Mouse (Mus musculus): ENCODE results near the gene Gpr179. TPM values are rescaled to one million over a fixed set of nuclear protein-coding genes. Genes with fewer than 3 reads are reported as not detected.
A peak's percentile ranks its signal among the peaks of the same experiment; 100 is the strongest.
"Not testable (repeated sequence)": the region's sequence is repeated elsewhere in the genome, so short reads cannot be mapped to it uniquely, and the experiment has no call there.

Gene Gpr179
- total and polyA plus RNA-seq, 2 experiments from 2014 or later: 0.61 to 1.8 TPM

GRCm38 (mm10) chr11:97361948-97362648, 10.2 kb upstream of the Gpr179 start, which contains the start of gene Socs7:
Gene Socs7 (plus strand): TSS chr11:97362551.
- TF ChIP-seq CTCF (IDR thresholded peaks at IDR 0.05; ENCODE audit: low read depth): no peak
- 2% methylated on average over 31 of the region's 81 CpGs for WGBS
- ATAC-seq: peak; percentile 98
- Histone ChIP-seq H3K4me2 (ENCODE audit: low read depth, low read length) (peak within 1 kb of the TSS; percentile 94), H3K4me3 (ENCODE audit: low read length) (peak within 1 kb of the TSS; percentile 97), H3K27ac (peak within 1 kb of the TSS; percentile 92), H3K27me3 (ENCODE audit: insufficient read depth, low read length) (no peaks in the 10 kb centered on the region), H3K9me3 (ENCODE audit: low read length) (no peaks in the 10 kb centered on the region), H3K9ac (replicated peaks; ENCODE audit: low read length) (peak within 1 kb of the TSS; percentile 98), H3K4me1 (ENCODE audit: insufficient read depth, low read length) (peaks cover 17% of the 10 kb centered on the region), H3K36me3 (ENCODE audit: insufficient read depth, low read length) (no peaks in the 10 kb centered on the region)
- peak; percentile 98 for DNase-seq (ENCODE audit: low spot score)

GRCm38 (mm10) chr11:97357663-97358062, 5.8 kb upstream of the Gpr179 start:
- TF ChIP-seq CTCF (IDR thresholded peaks at IDR 0.05; ENCODE audit: low read depth): peak; percentile 63
- not testable (repeated sequence) for H3K4me2 ChIP-seq (ENCODE audit: low read depth, low read length); H3K4me3 ChIP-seq (ENCODE audit: low read length); H3K9ac ChIP-seq (replicated peaks; ENCODE audit: low read length); H3K4me1 ChIP-seq (ENCODE audit: insufficient read depth, low read length); H3K27me3 ChIP-seq (ENCODE audit: insufficient read depth, low read length); H3K9me3 ChIP-seq (ENCODE audit: low read length); H3K27ac ChIP-seq; H3K36me3 ChIP-seq (ENCODE audit: insufficient read depth, low read length); ATAC-seq
- DNase-seq (ENCODE audit: low spot score): peak; percentile 76
- 15% methylated on average over 4 of the region's 6 CpGs for WGBS

GRCm38 (mm10) chr11:97355247-97355646, 3.4 kb upstream of the Gpr179 start:
- Histone ChIP-seq H3K27me3 (ENCODE audit: insufficient read depth, low read length) (no peaks in the 10 kb centered on the region), H3K4me3 (ENCODE audit: low read length) (no peak overlapping the region), H3K9ac (replicated peaks; ENCODE audit: low read length) (no peak overlapping the region), H3K4me1 (ENCODE audit: insufficient read depth, low read length) (0 out of 2 replicates have a peak, but pooled peaks cover 1% of the 10 kb centered on the region), H3K4me2 (ENCODE audit: low read depth, low read length) (no peak overlapping the region), H3K9me3 (ENCODE audit: low read length) (no peaks in the 10 kb centered on the region), H3K36me3 (ENCODE audit: insufficient read depth, low read length) (no peaks in the 10 kb centered on the region), H3K27ac (no peak overlapping the region)
- no peak for TF ChIP-seq CTCF (IDR thresholded peaks at IDR 0.05; ENCODE audit: low read depth)
- DNase-seq (ENCODE audit: low spot score): no peak
- ATAC-seq: no peak
- 94% methylated on average over 7 of the region's 7 CpGs for WGBS

GRCm38 (mm10) chr11:97354646-97355045, 2.8 kb upstream of the Gpr179 start:
- Histone ChIP-seq H3K4me2 (ENCODE audit: low read depth, low read length) (no peak overlapping the region), H3K9me3 (ENCODE audit: low read length) (no peaks in the 10 kb centered on the region), H3K4me3 (ENCODE audit: low read length) (no peak overlapping the region), H3K27ac (no peak overlapping the region), H3K27me3 (ENCODE audit: insufficient read depth, low read length) (no peaks in the 10 kb centered on the region), H3K9ac (replicated peaks; ENCODE audit: low read length) (no peak overlapping the region), H3K36me3 (ENCODE audit: insufficient read depth, low read length) (no peaks in the 10 kb centered on the region), H3K4me1 (ENCODE audit: insufficient read depth, low read length) (peaks cover 5% of the 10 kb centered on the region; the same call in 1 of the 2 replicates)
- DNase-seq (ENCODE audit: low spot score): no peak
- ATAC-seq: no peak
- no peak for TF ChIP-seq CTCF (IDR thresholded peaks at IDR 0.05; ENCODE audit: low read depth)
- 78% methylated on average over 2 of the region's 2 CpGs for WGBS

GRCm38 (mm10) chr11:97352935-97353597, 1.2 kb upstream of the Gpr179 start:
- Histone ChIP-seq H3K9me3 (ENCODE audit: low read length) (no peaks in the 10 kb centered on the region), H3K4me2 (ENCODE audit: low read depth, low read length) (no peak overlapping the region), H3K9ac (replicated peaks; ENCODE audit: low read length) (no peak overlapping the region), H3K27me3 (ENCODE audit: insufficient read depth, low read length) (no peaks in the 10 kb centered on the region), H3K27ac (no peak overlapping the region), H3K4me3 (ENCODE audit: low read length) (no peak overlapping the region), H3K36me3 (ENCODE audit: insufficient read depth, low read length) (no peaks in the 10 kb centered on the region), H3K4me1 (ENCODE audit: insufficient read depth, low read length) (peaks cover 8% of the 10 kb centered on the region; the same call in 1 of the 2 replicates)
- ATAC-seq (no peak), DNase-seq (ENCODE audit: low spot score) (no peak)
- TF ChIP-seq CTCF (IDR thresholded peaks at IDR 0.05; ENCODE audit: low read depth): no peak
- WGBS: 82% methylated on average over 4 of the region's 4 CpGs

- H3K4me1 ChIP-seq (ENCODE audit: insufficient read depth, low read length): peaks cover 8% of the 10 kb centered on the region; the same call in 1 of the 2 replicates
- H3K9ac ChIP-seq (replicated peaks; ENCODE audit: low read length): no peak overlapping the region
- H3K9me3 ChIP-seq (ENCODE audit: low read length): no peaks in the 10 kb centered on the region
- ATAC-seq: peak; percentile 77
- H3K27ac ChIP-seq: peak overlapping the region; percentile 43
- no peak for TF ChIP-seq CTCF (IDR thresholded peaks at IDR 0.05; ENCODE audit: low read depth)
- peak; percentile 86 for DNase-seq (ENCODE audit: low spot score)
- H3K4me2 ChIP-seq (ENCODE audit: low read depth, low read length): no peak overlapping the region
- no peaks in the 10 kb centered on the region for H3K27me3 ChIP-seq (ENCODE audit: insufficient read depth, low read length)
- 4% methylated on average over 2 of the region's 2 CpGs for WGBS
- no peaks in the 10 kb centered on the region for H3K36me3 ChIP-seq (ENCODE audit: insufficient read depth, low read length)
- H3K4me3 ChIP-seq (ENCODE audit: low read length): no peak overlapping the region
Observed at GRCm38 (mm10) chr11:97350035-97350434, 1.8 kb downstream of the Gpr179 start.
